Mouse (Mus musculus) lung, adult 18-20 months (tissue): ENCODE results near the gene Ndufb8.

Experiments used
- DNase-seq, 2 experiments: peaks; one replicate each; pipeline ENCODE4 v3.0.0; 2022; ENCODE audit warnings: mixed read lengths in 2 of 2

Gene Ndufb8

GRCm38 (mm10) chr19:44525551-44526205 is 29.6 kb downstream of the Ndufb8 start:
- no peak for DNase-seq

- DNase-seq = peak in 1 of 2 experiments; percentile 25
Measured at GRCm38 (mm10) chr19:44519152-44519551, 36.1 kb downstream of the Ndufb8 start.

GRCm38 (mm10) chr19:44517996-44518768 is 37.1 kb downstream of the Ndufb8 start:
- no peak for DNase-seq

DNA sequence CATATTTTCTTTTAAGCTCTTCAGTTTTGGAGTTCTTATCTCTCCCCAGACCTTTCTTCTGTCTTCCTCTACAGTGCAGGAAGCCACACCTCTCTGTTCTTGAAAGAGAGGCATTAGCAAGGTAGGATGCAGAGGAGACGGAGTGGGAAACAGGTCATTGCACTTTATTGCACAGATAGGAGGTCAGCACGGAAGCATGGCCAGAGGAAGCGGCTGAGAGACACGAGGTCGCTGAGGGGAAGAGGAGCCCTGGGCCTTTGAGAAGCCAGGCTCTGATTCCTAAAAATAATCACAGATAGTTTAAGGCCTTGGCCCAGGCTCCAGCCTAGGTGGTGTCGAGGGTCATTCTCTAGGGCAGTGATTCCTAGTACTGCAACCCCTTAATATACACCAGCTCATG is 39.5 kb downstream of the Ndufb8 start:
- DNase-seq = no peak

DNA sequence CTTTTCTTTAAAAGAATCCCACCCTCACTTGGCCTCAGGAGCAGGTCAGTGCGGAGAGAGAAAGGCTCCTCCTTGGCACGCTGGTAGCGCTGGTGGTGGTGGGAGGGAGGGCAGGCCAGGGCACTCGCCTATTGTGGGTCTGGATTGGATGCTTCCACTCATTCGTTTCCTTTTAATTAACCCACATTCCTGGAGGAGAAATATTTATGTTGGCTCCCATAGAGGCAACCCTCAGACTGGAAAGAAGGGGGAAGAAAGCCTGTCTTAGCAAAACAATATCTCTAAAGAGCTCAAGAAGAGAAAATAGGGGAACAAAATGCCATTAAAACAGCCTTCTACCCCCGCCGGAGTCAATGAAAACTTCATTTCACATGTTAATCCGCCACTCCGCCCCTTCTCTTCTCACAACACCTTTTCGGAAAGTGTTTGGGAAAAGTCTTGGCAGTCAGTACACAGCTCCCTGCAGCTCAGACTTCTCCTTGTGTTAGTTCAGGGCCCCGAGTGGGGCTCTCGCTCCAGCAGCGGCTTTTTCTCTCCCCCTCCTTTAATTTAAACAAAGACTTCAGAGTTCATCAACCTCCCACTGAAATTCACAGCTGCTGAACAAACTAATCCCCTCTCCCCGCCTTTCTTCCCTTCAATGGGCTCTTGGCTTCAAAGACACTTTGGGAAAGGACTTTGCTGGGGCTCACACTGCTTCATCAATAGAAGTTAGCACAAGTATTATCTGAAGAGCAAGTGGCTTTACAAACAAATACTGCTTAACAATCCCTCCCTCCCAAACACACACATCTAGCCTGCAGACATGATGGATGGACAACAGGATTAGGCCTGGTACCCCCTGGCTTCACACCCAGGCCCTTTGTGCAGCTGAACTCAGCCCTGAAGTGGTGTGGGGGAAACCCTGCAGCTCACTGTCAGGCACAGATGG is 40.5 kb downstream of the Ndufb8 start:
- no peak for DNase-seq

- no peak for DNase-seq
Measured at GRCm38 (mm10) chr19:44513921-44514482, 41.2 kb downstream of the Ndufb8 start.

GRCm38 (mm10) chr19:44513054-44513833 is 42.0 kb downstream of the Ndufb8 start:
- no peak for DNase-seq

GRCm38 (mm10) chr19:44512601-44513000 is 42.6 kb downstream of the Ndufb8 start:
- no peak for DNase-seq

DNA sequence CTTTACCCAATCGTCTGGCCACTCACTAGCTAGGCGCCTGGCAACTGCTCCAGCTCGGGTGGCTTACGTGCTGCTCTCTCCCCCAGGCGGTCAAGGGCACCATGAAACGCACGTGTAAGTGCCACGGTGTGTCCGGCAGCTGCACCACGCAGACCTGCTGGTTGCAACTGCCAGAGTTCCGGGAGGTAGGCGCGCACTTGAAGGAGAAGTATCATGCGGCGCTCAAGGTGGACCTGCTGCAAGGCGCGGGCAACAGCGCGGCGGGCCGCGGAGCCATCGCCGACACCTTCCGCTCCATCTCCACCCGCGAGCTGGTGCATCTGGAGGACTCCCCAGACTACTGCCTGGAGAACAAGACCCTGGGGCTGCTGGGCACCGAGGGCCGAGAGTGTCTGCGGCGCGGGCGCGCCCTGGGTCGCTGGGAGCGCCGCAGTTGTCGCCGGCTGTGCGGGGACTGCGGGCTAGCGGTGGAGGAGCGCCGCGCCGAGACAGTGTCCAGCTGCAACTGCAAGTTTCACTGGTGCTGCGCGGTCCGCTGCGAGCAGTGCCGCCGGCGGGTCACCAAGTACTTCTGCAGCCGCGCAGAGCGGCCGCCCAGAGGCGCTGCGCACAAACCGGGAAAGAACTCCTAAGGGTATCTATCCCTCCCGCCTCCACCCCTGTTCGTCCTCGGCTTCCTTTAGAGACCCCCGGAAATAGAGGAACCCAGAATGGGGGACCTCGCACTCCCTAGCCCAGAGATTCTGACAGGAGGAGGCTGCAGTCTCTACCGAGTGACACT is 43.6 kb downstream of the Ndufb8 start:
- DNase-seq = no peak

DNA sequence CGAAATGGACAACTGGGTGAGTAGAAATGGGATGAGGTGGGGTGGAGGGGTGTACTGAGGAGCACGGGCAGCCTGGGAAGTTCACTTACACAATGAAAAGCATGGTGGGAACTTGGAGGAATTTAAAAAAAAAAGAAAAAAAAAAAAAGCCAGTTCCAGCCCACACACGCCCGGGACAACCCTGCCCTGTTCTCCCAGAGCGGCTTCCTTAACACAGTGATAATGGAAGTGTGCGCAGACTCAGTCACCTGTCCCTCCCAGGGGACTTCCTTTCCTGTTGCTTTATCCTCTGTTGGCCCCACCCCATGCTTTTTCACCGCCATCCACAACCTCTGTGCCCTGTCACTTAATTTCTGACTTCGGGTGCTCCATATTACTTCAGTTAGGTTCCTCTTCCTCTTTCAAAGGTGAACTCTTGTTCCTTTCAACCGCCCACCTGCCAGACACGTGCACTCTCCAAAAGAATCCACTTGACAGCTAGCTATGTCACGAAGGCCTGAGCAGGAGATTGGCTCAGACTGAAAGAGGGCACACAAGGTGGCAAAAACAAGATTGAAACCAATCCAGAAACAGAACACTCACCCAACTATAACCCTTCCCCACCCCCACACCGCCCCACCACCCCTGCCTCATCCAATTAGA is 44.6 kb downstream of the Ndufb8 start:
- no peak for DNase-seq

DNA sequence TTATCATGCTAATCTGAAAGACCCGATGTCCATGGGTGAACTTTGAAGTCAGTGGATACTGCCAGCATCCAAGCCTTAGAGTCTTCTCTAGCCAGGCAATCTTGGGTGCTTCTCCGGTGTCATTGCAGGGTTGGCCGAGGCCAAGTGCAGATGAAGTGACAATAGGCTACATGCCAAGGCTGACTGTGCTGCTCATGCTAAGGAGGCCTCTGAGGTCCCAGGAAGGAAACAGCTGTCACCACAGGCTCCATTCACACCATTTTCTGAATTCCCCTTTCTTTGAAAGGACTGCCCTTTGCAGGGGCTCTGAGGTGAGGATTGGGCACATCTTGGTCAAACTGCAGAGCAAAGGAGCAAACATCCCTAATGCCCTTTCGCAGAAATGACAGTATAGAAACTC is 52.5 kb downstream of the Ndufb8 start:
- no peak for DNase-seq

GRCm38 (mm10) chr19:44501925-44502324 is 53.3 kb downstream of the Ndufb8 start:
- DNase-seq = no peak

DNA sequence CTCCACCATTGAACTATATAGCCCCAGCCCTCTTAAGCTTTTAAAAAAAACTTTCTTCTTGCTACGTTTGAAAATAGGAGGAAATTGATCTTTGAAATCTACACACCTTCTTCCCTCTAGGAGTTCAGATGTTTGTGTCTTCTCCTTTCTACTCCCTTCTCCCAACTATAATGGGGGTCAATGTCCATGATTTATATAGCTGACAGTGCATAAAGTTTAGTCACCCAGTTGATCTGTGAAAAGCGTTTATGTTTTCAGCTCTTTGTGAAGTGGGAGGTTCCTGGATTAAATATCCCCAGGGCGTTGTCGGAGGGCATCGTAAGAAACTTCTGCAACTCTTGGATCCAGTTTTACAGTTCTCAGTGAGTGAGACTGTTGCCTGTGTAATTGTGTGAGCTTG is 55.0 kb downstream of the Ndufb8 start:
- no peak for DNase-seq

GRCm38 (mm10) chr19:44498936-44499335 is 56.3 kb downstream of the Ndufb8 start:
- DNase-seq = no peak
